Mouse (Mus musculus) kidney, embryonic 15.5 days (tissue): ENCODE results near the gene Klb. TPM values are rescaled to one million over a fixed set of nuclear protein-coding genes. Genes with fewer than 3 reads are reported as not detected.
A peak's percentile ranks its signal among the peaks of the same experiment; 100 is the strongest.

ENCODE experiments used
- ATAC-seq: fragments of 200-750 bp; cut with Nextera tagmentation; replicated peaks from 2 replicates; pipeline ENCODE4 v1.8.0; 2017; ENCODE audit warnings: moderate TSS enrichment; ENCODE audit not compliant: low FRiP score
- H3K27ac ChIP-seq: fragments of 300-500 bp; sonication (generic); 2 replicates; pipeline ENCODE4 v1.5.1; 2015; ENCODE audit warnings: mild to moderate bottlenecking, inconsistent platforms
- H3K27me3 ChIP-seq: fragments of 300-500 bp; sonication (generic); 2 replicates; pipeline ENCODE4 v1.6.1; 2015; ENCODE audit warnings: inconsistent platforms
- H3K36me3 ChIP-seq: fragments of 300-500 bp; sonication (generic); 2 replicates; pipeline ENCODE4 v1.6.1; 2015; ENCODE audit warnings: inconsistent platforms
- H3K4me1 ChIP-seq: fragments of 300-500 bp; sonication (generic); 2 replicates; pipeline ENCODE4 v1.6.1; 2015; ENCODE audit warnings: inconsistent platforms
- H3K4me2 ChIP-seq: fragments of 300-500 bp; sonication (generic); 2 replicates; pipeline ENCODE4 v1.6.1; 2015; ENCODE audit warnings: moderate library complexity, mild to moderate bottlenecking, inconsistent platforms
- H3K4me3 ChIP-seq: fragments of 300-500 bp; sonication (generic); replicated peaks from 2 replicates; pipeline ENCODE4 v1.5.1; 2015; ENCODE audit warnings: mild to moderate bottlenecking, inconsistent platforms
- H3K9ac ChIP-seq: fragments of 300-500 bp; sonication (generic); 2 replicates; pipeline ENCODE4 v1.6.1; 2015; ENCODE audit warnings: mild to moderate bottlenecking, inconsistent platforms
- H3K9me3 ChIP-seq: fragments of 300-500 bp; sonication (generic); replicated peaks from 2 replicates; pipeline ENCODE4 v1.6.1; 2016; ENCODE audit warnings: inconsistent platforms
- WGBS: fragments of 180-500 bp; shearing (Covaris S2); methylation state at CpG from one replicate; pipeline ENCODE4 v1.1.7; 2015; ENCODE audit warnings: mixed read lengths; 5-methylcytosine and 5-hydroxymethylcytosine counted together
- polyA plus RNA-seq: library from polyadenylated mRNA; unstranded; fragments of >200 nt; fragmentation: Nextera tagmentation; extraction: Ambion mirVana; gene quantifications from 2 replicates; pipeline ENCODE4 v1.2.1, GENCODE M21; 2015

The Klb gene
- polyA plus RNA-seq, 1 experiment from 2014 or later: 0.44 TPM

DNA sequence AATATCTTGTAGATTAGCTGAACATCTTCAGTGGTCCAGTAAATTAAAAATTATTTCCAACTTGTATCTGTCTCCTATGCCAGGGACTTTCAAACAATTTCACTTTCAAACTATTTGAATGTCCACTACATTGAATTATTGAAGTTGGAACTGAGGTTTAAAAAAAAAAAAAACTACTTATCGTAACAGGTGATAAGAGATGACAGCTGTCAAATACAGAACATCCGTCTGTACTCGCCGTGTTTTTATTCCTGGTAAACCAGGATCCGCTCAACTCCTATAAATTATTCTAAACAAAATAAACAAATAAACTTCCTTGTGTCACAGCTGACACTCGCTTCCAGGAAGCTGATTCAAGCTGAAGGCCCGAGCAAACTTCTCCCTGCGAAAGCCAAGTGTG lies 13.3 kb upstream of the Klb start:
- H3K27me3 ChIP-seq: no peaks in the 10 kb centered on the region
- peaks cover 16% of the 10 kb centered on the region for H3K4me1 ChIP-seq
- no peaks in the 10 kb centered on the region for H3K9me3 ChIP-seq
- ATAC-seq: no peak
- peaks cover 13% of the 10 kb centered on the region; the same call in 1 of the 2 replicates for H3K36me3 ChIP-seq
- peak overlapping the region; percentile 93 for H3K27ac ChIP-seq
- peak overlapping the region; percentile 72 for H3K4me2 ChIP-seq
- WGBS: 5% methylated on average over 8 of the region's 8 CpGs
- H3K9ac ChIP-seq: peak overlapping the region; percentile 92
- peak overlapping the region; percentile 98 for H3K4me3 ChIP-seq

- peak; percentile 98 for ATAC-seq
- H3K36me3 ChIP-seq: peaks cover 13% of the 10 kb centered on the region; the same call in 1 of the 2 replicates
- peak within 1 kb of the TSS; percentile 93 for H3K27ac ChIP-seq
- H3K4me3 ChIP-seq: peak within 1 kb of the TSS; percentile 98
- peak within 1 kb of the TSS; percentile 92 for H3K9ac ChIP-seq
- H3K4me2 ChIP-seq: peak within 1 kb of the TSS; percentile 72
- under 1% methylated on average over 65 of the region's 65 CpGs for WGBS
- H3K9me3 ChIP-seq: no peaks in the 10 kb centered on the region
- no peaks in the 10 kb centered on the region for H3K27me3 ChIP-seq
- peaks cover 16% of the 10 kb centered on the region for H3K4me1 ChIP-seq
Observed at GRCm38 (mm10) chr5:65335298-65336074, 12.6 kb upstream of the Klb start, which contains the start of gene Rfc1. Gene Rfc1 (minus strand): TSS chr5:65335670.

DNA sequence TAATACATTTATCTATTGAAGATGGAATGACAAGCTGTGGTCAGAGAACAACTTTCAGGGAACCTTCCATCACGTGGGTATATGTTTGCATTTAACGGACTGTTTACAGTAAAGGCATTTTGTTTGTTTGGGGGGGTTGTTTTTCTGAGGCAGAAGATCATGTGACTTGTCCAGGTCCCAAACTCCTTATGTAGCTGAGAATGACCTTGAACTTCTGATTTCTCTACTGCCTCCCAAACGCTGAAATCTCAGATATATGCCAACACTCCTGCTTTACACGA lies 12.1 kb upstream of the Klb start:
- Histone ChIP-seq H3K9ac (no peak overlapping the region), H3K27ac (no peak overlapping the region)
- WGBS: 30% methylated on average over 4 of the region's 4 CpGs

DNA sequence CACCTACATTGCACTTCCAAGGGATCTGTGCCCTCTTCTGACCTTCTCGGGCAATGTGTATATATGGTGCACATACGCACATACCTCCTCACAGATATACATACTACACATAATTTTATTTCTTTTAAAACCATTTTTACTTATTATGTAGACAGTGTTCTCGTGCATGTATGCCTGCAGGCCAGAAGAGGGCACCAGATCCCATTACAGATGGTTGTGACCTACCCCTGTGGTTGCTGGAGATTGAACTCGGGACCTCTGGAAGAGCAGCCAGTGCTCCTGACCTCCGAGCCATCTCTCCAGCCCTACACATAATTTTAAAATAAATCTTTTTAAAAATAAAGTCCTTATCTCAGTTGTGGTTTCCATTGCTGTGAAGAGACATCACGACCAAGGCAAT lies 9.7 kb upstream of the Klb start:
- H3K9ac ChIP-seq: no peak overlapping the region
- H3K27ac ChIP-seq: no peak overlapping the region
- WGBS: 88% methylated on average over 6 of the region's 6 CpGs
- 0 out of 2 replicates have a peak, but pooled peaks cover 1% of the 10 kb centered on the region for H3K36me3 ChIP-seq
- H3K4me2 ChIP-seq: no peak overlapping the region
- H3K4me1 ChIP-seq: peaks cover 16% of the 10 kb centered on the region
- no peaks in the 10 kb centered on the region for H3K27me3 ChIP-seq
- ATAC-seq: no peak
- H3K4me3 ChIP-seq: no peak overlapping the region
- no peaks in the 10 kb centered on the region for H3K9me3 ChIP-seq

More for the DNA sequence above, 12.1 kb upstream of the Klb start:
- peak overlapping the region; percentile 98 for H3K4me3 ChIP-seq
- H3K27me3 ChIP-seq: no peaks in the 10 kb centered on the region
- no peaks in the 10 kb centered on the region for H3K9me3 ChIP-seq
- H3K36me3 ChIP-seq: peaks cover 13% of the 10 kb centered on the region; the same call in 1 of the 2 replicates
- peaks cover 16% of the 10 kb centered on the region for H3K4me1 ChIP-seq
- peak overlapping the region; percentile 72 for H3K4me2 ChIP-seq
- ATAC-seq: no peak

DNA sequence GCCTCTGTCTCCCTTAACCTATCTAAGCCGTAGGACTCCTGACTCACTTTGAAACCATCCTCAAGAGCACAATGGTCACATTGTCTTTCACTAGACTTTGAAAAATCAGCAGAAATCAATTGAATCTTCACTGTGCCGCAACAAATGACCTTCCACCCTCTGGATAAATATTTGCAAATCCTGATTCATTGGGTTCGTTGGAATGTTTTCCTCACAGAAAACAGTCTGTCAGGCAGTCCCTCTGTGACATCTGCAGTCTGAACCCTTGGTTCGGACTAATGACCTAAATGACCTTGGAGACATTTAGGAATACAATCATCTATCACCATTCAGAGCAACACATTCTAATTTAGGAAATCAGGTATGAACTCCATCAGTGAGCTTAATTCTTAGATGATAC lies 7.9 kb upstream of the Klb start:
- H3K9me3 ChIP-seq: no peaks in the 10 kb centered on the region
- 60% methylated on average over 4 of the region's 4 CpGs for WGBS

GRCm38 (mm10) chr5:65350508-65350907 lies 2.4 kb downstream of the Klb start:
- no peak for ATAC-seq
- Histone ChIP-seq H3K9me3 (no peaks in the 10 kb centered on the region), H3K4me2 (no peak overlapping the region), H3K27me3 (no peaks in the 10 kb centered on the region), H3K4me3 (no peak overlapping the region), H3K27ac (no peak overlapping the region), H3K9ac (no peak overlapping the region), H3K36me3 (no peaks in the 10 kb centered on the region), H3K4me1 (0 out of 2 replicates have a peak, but pooled peaks cover 4% of the 10 kb centered on the region)
- WGBS: 57% methylated on average over 10 of the region's 10 CpGs

More for the DNA sequence above, 7.9 kb upstream of the Klb start:
- H3K36me3 ChIP-seq: no peaks in the 10 kb centered on the region
- no peak overlapping the region for H3K4me2 ChIP-seq
- H3K4me3 ChIP-seq: no peak overlapping the region
- no peaks in the 10 kb centered on the region for H3K27me3 ChIP-seq
- H3K27ac ChIP-seq: no peak overlapping the region
- no peak overlapping the region for H3K9ac ChIP-seq
- no peak for ATAC-seq
- H3K4me1 ChIP-seq: peaks cover 4% of the 10 kb centered on the region; the same call in 1 of the 2 replicates

DNA sequence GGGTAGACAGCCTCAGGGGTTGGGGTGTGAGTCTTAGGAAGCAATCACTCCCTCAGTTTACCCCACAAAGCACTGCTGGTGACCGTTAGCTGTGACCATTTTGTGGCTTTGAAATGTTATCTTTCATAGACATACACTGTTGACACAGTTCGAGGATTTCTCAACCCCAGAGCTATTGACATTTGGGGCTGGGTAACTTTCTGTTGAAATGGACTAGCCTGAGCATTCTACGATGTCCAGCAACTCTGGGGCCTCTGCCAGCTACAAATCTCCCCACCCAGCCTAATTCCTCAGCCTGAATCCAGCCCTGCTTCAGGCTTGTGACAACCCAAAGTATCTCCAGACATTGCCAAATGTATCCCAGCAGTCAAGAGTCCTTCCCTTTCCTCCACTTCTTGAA lies 6.0 kb downstream of the Klb start:
- H3K27me3 ChIP-seq: no peaks in the 10 kb centered on the region
- no peaks in the 10 kb centered on the region for H3K9me3 ChIP-seq
- H3K9ac ChIP-seq: no peak overlapping the region
- 88% methylated on average over 3 of the region's 3 CpGs for WGBS
- H3K4me2 ChIP-seq: no peak overlapping the region
- no peak for ATAC-seq
- H3K4me3 ChIP-seq: no peak overlapping the region
- no peaks in the 10 kb centered on the region for H3K36me3 ChIP-seq
- no peaks in the 10 kb centered on the region for H3K4me1 ChIP-seq
- no peak overlapping the region for H3K27ac ChIP-seq

- H3K4me2 ChIP-seq: no peak overlapping the region
- no peak overlapping the region for H3K4me3 ChIP-seq
- no peaks in the 10 kb centered on the region for H3K9me3 ChIP-seq
- ATAC-seq: no peak
- H3K36me3 ChIP-seq: no peaks in the 10 kb centered on the region
- H3K4me1 ChIP-seq: no peaks in the 10 kb centered on the region
- no peak overlapping the region for H3K27ac ChIP-seq
- H3K9ac ChIP-seq: no peak overlapping the region
- H3K27me3 ChIP-seq: no peaks in the 10 kb centered on the region
- WGBS: 78% methylated on average over 5 of the region's 5 CpGs
Observed at GRCm38 (mm10) chr5:65354985-65355384, 6.9 kb downstream of the Klb start.

- 76% methylated on average over 6 of the region's 6 CpGs for WGBS
- ATAC-seq: no peak
Observed at GRCm38 (mm10) chr5:65356851-65357250, 8.7 kb downstream of the Klb start.

GRCm38 (mm10) chr5:65357771-65358170 lies 9.7 kb downstream of the Klb start:
- no peak overlapping the region for H3K4me2 ChIP-seq
- no peak overlapping the region for H3K4me3 ChIP-seq
- H3K4me1 ChIP-seq: no peaks in the 10 kb centered on the region
- no peak for ATAC-seq
- WGBS: 80% methylated on average over 3 of the region's 3 CpGs
- H3K36me3 ChIP-seq: no peaks in the 10 kb centered on the region
- H3K27me3 ChIP-seq: no peaks in the 10 kb centered on the region
- no peaks in the 10 kb centered on the region for H3K9me3 ChIP-seq
- H3K27ac ChIP-seq: no peak overlapping the region
- H3K9ac ChIP-seq: no peak overlapping the region

More at GRCm38 (mm10) chr5:65356851-65357250, 8.7 kb downstream of the Klb start:
- Histone ChIP-seq H3K9me3 (no peaks in the 10 kb centered on the region), H3K4me2 (no peak overlapping the region), H3K27me3 (no peaks in the 10 kb centered on the region), H3K4me3 (no peak overlapping the region), H3K9ac (no peak overlapping the region), H3K27ac (no peak overlapping the region), H3K4me1 (no peaks in the 10 kb centered on the region), H3K36me3 (no peaks in the 10 kb centered on the region)

- Histone ChIP-seq H3K27me3 (no peaks in the 10 kb centered on the region), H3K4me2 (no peak overlapping the region), H3K9me3 (no peaks in the 10 kb centered on the region), H3K4me1 (peaks cover 3% of the 10 kb centered on the region; the same call in 1 of the 2 replicates), H3K27ac (no peak overlapping the region), H3K9ac (no peak overlapping the region), H3K36me3 (no peaks in the 10 kb centered on the region), H3K4me3 (no peak overlapping the region)
- WGBS: 87% methylated on average over 11 of the region's 11 CpGs
- ATAC-seq: no peak
Observed at GRCm38 (mm10) chr5:65367837-65368236, 19.7 kb downstream of the Klb start.

DNA sequence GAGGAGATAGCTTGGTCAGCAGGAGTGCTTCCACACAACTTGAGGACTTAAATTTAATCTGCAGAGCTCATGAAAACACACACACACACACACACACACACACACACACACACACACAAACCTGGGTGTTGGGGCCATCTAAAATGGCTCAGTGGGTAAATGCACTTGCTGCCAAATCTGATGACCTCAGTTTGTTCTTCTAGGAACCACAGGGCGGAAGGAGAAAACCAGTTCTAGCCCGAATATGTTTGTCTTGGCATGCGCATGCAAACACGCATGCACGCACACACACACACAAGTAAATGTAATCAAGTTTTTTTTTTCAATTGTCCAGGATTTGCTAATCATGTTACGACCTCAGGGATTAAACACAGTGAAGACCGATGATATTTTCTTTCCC lies 23.4 kb downstream of the Klb start:
- no peak overlapping the region for H3K4me2 ChIP-seq
- H3K4me3 ChIP-seq: no peak overlapping the region
- H3K27ac ChIP-seq: no peak overlapping the region
- H3K9me3 ChIP-seq: no peaks in the 10 kb centered on the region
- H3K4me1 ChIP-seq: peaks cover 3% of the 10 kb centered on the region; the same call in 1 of the 2 replicates
- ATAC-seq: no peak
- no peaks in the 10 kb centered on the region for H3K36me3 ChIP-seq
- WGBS: 87% methylated on average over 7 of the region's 7 CpGs
- no peak overlapping the region for H3K9ac ChIP-seq
- no peaks in the 10 kb centered on the region for H3K27me3 ChIP-seq
